In the genomic region with DNA sequence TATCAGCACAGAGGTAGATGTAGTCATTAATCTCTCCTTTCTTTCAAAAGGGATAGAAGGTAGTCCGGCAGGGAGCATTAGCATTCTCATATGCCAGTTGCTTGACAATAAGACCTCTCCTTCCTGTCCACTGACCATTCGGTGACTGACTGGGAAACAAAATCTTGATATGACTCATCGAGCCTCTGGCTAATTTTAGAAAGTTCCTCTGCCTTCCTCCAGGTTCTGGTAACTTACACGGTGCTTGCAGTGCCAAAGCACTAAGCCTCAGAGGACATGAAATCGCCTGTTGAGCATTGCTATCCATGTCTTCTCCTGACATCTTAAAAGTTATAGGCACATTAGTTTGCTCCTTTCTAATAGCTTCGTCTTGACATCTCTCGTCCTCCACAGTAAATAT, we compare ENCODE assay signal across 24 mouse cellular contexts. TPM values are rescaled to one million over a fixed set of nuclear protein-coding genes. Genes with fewer than 3 reads are reported as not detected.
DNase-seq lines count a peak whose midpoint lies in the region; ATAC-seq and TF ChIP-seq lines count a peak whose summit lies in the region.
"Had no signal": no experiment of that assay in that cellular context is flagged by ENCODE, and none has a peak within 500 bp of the region (broad histone marks: within the 10 kb centered on the region; RNA-seq: fewer than 3 reads in every experiment).

No protein-coding gene starts in this region.

- no peak overlapping the region for H3K9ac ChIP-seq in heart, embryonic 12.5 days
- H3K9ac ChIP-seq: forebrain, postnatal 0 days; hindbrain, embryonic 12.5 days; limb, embryonic 12.5 days; liver, embryonic 12.5 days; midbrain, embryonic 15.5 days had no signal

- intact Hi-C loops in heart, postnatal 36 days (cut with DNase I), result no loop called here

- TF ChIP-seq POLR2A in myocyte (IDR thresholded peaks at IDR 0.05; ENCODE audit: insufficient read length, low read depth), result no peak

- WGBS in heart, embryonic 12.5 days, result 32% methylated on average over 7 of the region's 7 CpGs

- no peaks in the 10 kb centered on the region for H3K9me3 ChIP-seq in heart, embryonic 12.5 days (replicated peaks)
- H3K9me3 ChIP-seq: forebrain, embryonic 10.5 days; hindbrain, embryonic 12.5 days; limb, embryonic 12.5 days; liver, embryonic 12.5 days; midbrain, embryonic 15.5 days had no signal

- no peaks in the 10 kb centered on the region for H3K79me2 ChIP-seq in myocyte (ENCODE audit: control insufficient read depth, insufficient read depth)

- H3K4me3 ChIP-seq in heart, embryonic 12.5 days, result no peak overlapping the region
- no peak overlapping the region for H3K4me3 ChIP-seq in myocyte
- H3K4me3 ChIP-seq: forebrain, embryonic 10.5 days; hindbrain, embryonic 12.5 days; limb, embryonic 12.5 days; liver, embryonic 12.5 days; midbrain, embryonic 15.5 days had no signal

- H3ac ChIP-seq in myocyte (ENCODE audit: control insufficient read depth, insufficient read length), result no peak overlapping the region

- H3K4me2 ChIP-seq in heart, embryonic 12.5 days, result no peak overlapping the region
- peak overlapping the region; percentile 73 for H3K4me2 ChIP-seq in myocyte (ENCODE audit: low read depth)
- H3K4me2 ChIP-seq: hindbrain, embryonic 12.5 days; limb, embryonic 12.5 days; liver, embryonic 12.5 days; midbrain, embryonic 15.5 days had no signal

- ATAC-seq in heart, embryonic 12.5 days (ENCODE audit: insufficient number of reproducible peaks, low FRiP score), result no peak
- ATAC-seq: CD4-positive, CD25-positive, alpha-beta regulatory T cell, adult 4 months; forebrain, postnatal 0 days; liver, embryonic 12.5 days; midbrain, embryonic 15.5 days had no signal

- DNase-seq in heart, adult 18-20 months, result peak; percentile 20 to 36
- DNase-seq in heart, postnatal 36 days, result no peak
- DNase-seq in Muller cell, postnatal 12 days (ENCODE audit: inconsistent ontology term), result peak; percentile 27
- DNase-seq in B cell, adult 2 months, result no peak
- DNase-seq in spleen, postnatal 10 days (ENCODE audit: low spot score in 2 of 2), result no peak
- DNase-seq in spleen, postnatal 4 days (ENCODE audit: low spot score in 2 of 2), result no peak
- DNase-seq: cerebellum, adult 18-20 months; cerebellum, postnatal 36 days; forebrain, postnatal 0 days; kidney, adult 8-10 months; kidney, postnatal 14 days; lung, adult 2 months; thymus, postnatal 14 days had no signal

- peak overlapping the region; percentile 56 for H3K27ac ChIP-seq in heart, embryonic 12.5 days (ENCODE audit: poor library complexity, severe bottlenecking)
- H3K27ac ChIP-seq: forebrain, embryonic 10.5 days; hindbrain, embryonic 12.5 days; limb, embryonic 12.5 days; liver, embryonic 12.5 days; midbrain, embryonic 15.5 days had no signal

- H3K36me3 ChIP-seq in heart, embryonic 12.5 days, result no peaks in the 10 kb centered on the region
- H3K36me3 ChIP-seq in myocyte (ENCODE audit: control insufficient read depth, insufficient read depth), result no peaks in the 10 kb centered on the region
- H3K36me3 ChIP-seq: forebrain, embryonic 10.5 days; hindbrain, embryonic 12.5 days; limb, embryonic 12.5 days; liver, embryonic 12.5 days; midbrain, embryonic 15.5 days had no signal

- no peaks in the 10 kb centered on the region for H3K27me3 ChIP-seq in heart, embryonic 12.5 days (replicated peaks)
- H3K27me3 ChIP-seq in myocyte (ENCODE audit: control insufficient read depth, insufficient read depth, insufficient read length), result no peaks in the 10 kb centered on the region
- H3K27me3 ChIP-seq: hindbrain, embryonic 12.5 days; limb, embryonic 12.5 days; liver, embryonic 12.5 days; midbrain, embryonic 15.5 days had no signal

- H3K4me1 ChIP-seq in heart, embryonic 12.5 days (replicated peaks), result peaks cover 14% of the 10 kb centered on the region
- H3K4me1 ChIP-seq: forebrain, embryonic 10.5 days; hindbrain, embryonic 12.5 days; limb, embryonic 12.5 days; liver, embryonic 12.5 days; midbrain, embryonic 15.5 days had no signal

TF ChIP-seq in myocyte, 11 proteins besides CTCF, POLR2A, EP300 and RAD21:
- TF ChIP-seq SRF (IDR thresholded peaks at IDR 0.05; ENCODE audit: control insufficient read depth, insufficient read length, low read depth) (no peak), USF1 (IDR thresholded peaks at IDR 0.05; ENCODE audit: low read depth) (no peak), MAX (IDR thresholded peaks at IDR 0.05; ENCODE audit: low read depth) (no peak), CEBPB (IDR thresholded peaks at IDR 0.05; ENCODE audit: insufficient read depth, poor library complexity, severe bottlenecking) (no peak), REST (IDR thresholded peaks at IDR 0.05; ENCODE audit: insufficient read depth, insufficient read length) (no peak), POLR2AphosphoS2 (IDR thresholded peaks at IDR 0.05; ENCODE audit: insufficient read length, low read depth) (no peak), MYOD1 (IDR thresholded peaks at IDR 0.05; ENCODE audit: control insufficient read depth in 1 of 3, insufficient read length in 2 of 3, low read depth in 2 of 3) (no peak), TCF3 (IDR thresholded peaks at IDR 0.05; ENCODE audit: insufficient read length, low read depth) (no peak), MYOG (IDR thresholded peaks at IDR 0.05; ENCODE audit: control insufficient read depth in 1 of 3, insufficient read depth in 1 of 3, insufficient read length in 2 of 3, low read depth in 2 of 3) (no peak), TCF12 (IDR thresholded peaks at IDR 0.05; ENCODE audit: insufficient read depth, poor library complexity, severe bottlenecking) (no peak), E2F4 (IDR thresholded peaks at IDR 0.05; ENCODE audit: insufficient read depth) (no peak)

RNA-seq across cellular contexts. Expression of a gene that starts 38.8 kb away (rescaled TPM):
- 10 to 100 TPM; 32.8 to 35.7 TPM for total RNA-seq in heart, adult 18-20 months (2021)
- total RNA-seq in heart, postnatal 36 days (2021), result 10 to 100 TPM; 29.2 to 31.0 TPM
- 22.9 and 24.9 TPM in 2 replicates for polyA plus RNA-seq in heart, embryonic 12.5 days (2016; fragmentation: Nextera tagmentation; extraction: Ambion mirVana)
- polyA plus RNA-seq in myocyte (2012; fragmentation: generic; extraction: Trizol), result 122 TPM
- total RNA-seq: megakaryocyte-erythroid progenitor cell, adult 5-6 weeks; neutrophil, adult 5-6 weeks had no signal
- polyA plus RNA-seq: CD4-positive, CD25-positive, alpha-beta regulatory T cell, adult 4 months; testis, adult 2 months had no signal

Comparison
In these comparisons a context has a peak if more than half of its experiments do, and no peak if none do; other contexts are left out.
1. DNase-seq: peak in heart, adult 18-20 months (2 of 2) and Muller cell, postnatal 12 days (single experiment); none in heart, postnatal 36 days (0 of 2), B cell, adult 2 months (0 of 2), spleen, postnatal 10 days (0 of 2) and spleen, postnatal 4 days (0 of 2).